Mouse (Mus musculus) kidney, adult 18-20 months (tissue): ENCODE data around the gene S100a4.
A peak's percentile ranks its signal among the peaks of the same experiment; 100 is the strongest.

Experiments
- DNase-seq: peaks from one replicate; pipeline ENCODE4 v3.0.0; 2021

Gene S100a4

GRCm38 (mm10) chr3:90600458-90601195, 2.9 kb upstream of the S100a4 start:
- DNase-seq: no peak

DNA sequence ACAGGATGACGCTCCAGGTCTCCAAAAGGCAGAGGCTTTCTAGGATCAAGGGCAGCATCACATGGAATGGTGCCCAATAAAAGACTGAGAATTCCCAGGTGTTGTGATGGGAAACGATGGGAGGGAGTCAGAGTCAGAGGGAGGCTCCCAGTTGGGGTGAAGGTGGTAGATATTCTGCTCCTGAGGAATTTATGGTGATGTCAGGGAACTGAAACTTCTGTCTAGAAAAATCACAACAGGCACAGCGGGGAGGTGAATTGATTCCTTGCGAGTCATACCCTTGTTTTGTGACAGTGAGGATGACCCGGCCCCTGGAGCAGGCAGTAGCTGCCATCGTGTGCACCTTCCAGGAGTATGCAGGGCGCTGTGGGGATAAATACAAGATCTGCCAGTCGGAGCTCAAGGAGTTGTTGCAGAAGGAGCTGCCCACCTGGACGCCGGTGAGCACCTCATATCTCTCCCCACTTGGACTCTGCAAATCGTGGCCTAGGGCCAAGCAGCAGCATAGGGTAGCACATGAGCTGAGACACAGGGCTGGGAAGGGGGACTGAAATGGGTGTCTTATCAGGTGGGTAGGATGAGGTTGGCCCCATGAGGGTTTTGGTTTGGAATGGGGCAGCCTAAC, 2.0 kb upstream of the S100a4 start, which contains the start of gene Gm42674:
Gene Gm42674 (plus strand): TSS at position 419 of the 625 bp plus-strand sequence.
- DNase-seq: no peak

DNA sequence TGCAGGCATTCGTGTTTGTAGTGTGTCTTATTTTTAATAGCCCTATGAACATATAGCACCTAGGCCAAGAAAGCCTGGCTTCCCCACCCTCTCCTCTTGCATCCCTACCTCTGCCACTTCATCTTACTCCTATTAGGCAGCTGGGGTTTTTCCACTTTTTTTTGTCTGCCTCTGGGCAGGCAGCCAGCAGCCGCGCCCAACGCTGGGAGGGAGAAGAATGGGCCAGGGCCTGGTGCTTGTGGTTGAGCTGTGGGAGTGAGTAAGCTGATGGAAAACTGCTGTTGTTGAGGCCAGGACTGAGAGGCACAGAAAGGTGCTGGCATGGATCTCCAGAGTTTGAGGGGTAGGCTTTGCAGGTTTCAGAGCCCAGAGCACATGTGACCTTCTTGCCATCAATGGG, 845 bp downstream of the S100a4 start:
- DNase-seq: peak; percentile 62

- DNase-seq: no peak
These were observed 1.5 kb downstream of the S100a4 start for GRCm38 (mm10) chr3:90605049-90605448.

GRCm38 (mm10) chr3:90605736-90606135, 2.2 kb downstream of the S100a4 start:
- DNase-seq: no peak

GRCm38 (mm10) chr3:90606185-90606584, 2.6 kb downstream of the S100a4 start:
- no peak for DNase-seq

GRCm38 (mm10) chr3:90607361-90607760, 3.8 kb downstream of the S100a4 start:
- no peak for DNase-seq

- DNase-seq: no peak
These were observed 4.7 kb downstream of the S100a4 start, which contains the start of gene S100a5 for GRCm38 (mm10) chr3:90608223-90608622. Gene S100a5 (plus strand): TSS chr3:90608523.

GRCm38 (mm10) chr3:90609102-90609501, 5.5 kb downstream of the S100a4 start:
- DNase-seq: no peak

DNA sequence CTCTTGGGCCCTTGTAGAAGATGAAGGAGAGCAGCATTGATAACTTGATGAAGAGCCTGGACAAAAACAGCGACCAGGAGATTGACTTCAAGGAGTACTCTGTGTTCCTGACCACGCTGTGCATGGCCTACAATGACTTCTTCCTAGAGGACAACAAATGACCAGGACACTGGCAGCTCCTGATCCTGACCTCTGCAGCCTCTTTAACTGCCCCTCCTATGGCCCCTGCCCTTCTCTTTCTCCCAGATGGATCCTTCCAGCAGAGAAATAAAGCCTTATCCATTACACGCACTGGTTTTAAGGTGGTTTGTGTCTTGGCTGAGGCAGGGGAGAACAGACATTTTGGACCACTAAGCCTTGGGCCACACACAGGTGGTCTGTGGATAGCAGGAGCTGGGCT, 7.9 kb downstream of the S100a4 start:
- no peak for DNase-seq

DNA sequence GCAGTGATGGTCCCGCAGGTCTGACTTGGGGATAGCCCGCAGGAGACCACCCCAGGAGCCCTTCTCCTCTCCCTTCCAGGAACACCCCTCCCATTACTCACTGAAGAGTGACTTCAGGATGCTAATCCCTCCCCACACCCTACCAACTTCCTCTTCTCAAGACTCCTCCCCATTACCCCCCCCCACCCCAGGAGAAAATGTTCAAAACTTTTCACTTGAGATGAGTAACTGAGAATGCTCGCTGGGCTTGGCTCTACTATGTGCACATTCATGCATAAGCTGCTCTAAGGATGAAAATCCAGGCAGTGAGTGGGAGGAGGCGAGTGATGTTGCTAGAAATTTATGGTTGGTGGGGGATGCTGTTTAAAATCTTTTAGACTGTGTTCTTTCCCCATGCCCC, 8.5 kb downstream of the S100a4 start:
- no peak for DNase-seq

GRCm38 (mm10) chr3:90612728-90613291, 9.2 kb downstream of the S100a4 start, which contains the start of gene S100a6:
Gene S100a6 (plus strand): TSS chr3:90612882.
- DNase-seq: peak; percentile 53

DNA sequence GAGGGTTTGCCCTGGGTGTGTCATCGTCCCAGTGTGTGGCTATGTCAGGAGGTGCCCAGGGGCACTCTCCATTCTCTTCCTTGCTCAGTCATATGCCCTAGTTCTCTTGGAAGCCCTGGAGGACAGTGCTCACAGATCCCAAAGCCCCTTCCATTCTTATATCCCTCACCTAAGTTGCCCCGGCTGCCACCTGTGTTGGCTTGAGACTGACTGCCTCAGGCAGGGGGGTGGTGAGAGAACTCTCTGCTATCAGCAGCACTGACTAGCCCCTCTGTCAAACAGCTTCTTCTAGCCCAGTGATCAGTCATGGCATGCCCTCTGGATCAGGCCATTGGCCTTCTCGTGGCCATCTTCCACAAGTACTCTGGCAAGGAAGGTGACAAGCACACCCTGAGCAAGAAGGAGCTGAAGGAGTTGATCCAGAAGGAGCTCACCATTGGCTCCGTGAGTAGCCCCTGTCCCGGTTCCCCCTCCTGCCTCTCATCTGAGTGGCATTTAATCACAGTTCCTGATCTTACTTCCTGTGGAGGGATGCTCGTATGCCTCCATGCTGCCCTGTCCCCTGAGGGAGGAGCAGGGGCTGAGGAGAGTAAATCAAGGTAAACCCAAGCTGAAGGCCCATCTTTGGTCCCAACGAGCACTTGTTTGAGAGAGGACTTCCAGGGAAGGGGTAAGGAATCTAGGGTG, 10.0 kb downstream of the S100a4 start:
- no peak for DNase-seq

DNA sequence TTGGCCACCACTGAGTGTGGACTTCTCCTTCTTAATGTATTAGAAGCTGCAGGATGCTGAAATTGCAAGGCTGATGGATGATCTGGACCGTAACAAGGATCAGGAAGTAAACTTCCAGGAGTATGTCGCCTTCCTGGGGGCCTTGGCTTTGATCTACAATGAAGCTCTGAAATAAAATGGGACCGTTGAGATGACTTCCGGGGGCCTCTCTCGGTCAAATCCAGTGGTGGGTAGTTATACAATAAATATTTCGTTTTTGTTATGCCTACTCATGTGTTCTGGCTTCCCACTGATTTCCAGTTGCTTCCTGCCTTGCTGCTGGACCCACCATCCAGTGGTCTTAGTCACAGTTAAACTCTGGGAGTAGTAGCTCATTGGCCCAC, 10.6 kb downstream of the S100a4 start:
- no peak for DNase-seq

DNA sequence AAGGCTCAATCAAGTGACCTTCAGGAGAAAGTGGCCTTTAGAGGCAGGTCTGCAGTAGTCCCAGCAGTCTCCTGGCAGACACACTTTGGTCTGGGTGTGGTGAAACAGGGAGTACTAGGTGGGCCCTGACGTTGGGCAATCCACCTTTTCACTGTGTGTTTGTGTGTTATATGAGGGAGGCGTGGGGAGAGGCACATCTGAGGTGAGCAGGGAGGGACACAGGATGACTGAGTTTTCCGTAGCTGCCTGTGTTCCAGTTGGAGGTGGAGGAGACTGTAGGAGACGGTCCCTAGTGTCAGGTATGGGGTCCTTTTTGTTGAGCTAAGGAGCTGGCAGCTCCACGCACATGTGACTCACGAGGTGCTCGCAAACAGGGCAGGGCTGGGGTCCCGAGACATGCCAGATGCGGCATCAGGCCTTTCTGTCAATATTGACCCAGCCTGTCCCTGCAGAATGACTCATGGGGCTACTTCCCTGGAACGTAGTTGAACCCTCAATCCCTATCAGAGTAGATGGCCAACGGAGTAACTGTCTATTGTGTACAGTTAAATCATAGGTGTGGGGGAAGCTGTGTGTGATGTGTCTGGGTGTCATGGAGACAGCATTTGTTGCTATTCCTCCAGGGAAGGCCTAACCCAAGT, 11.2 kb downstream of the S100a4 start:
- no peak for DNase-seq

- peak; percentile 72 for DNase-seq
These were observed 11.8 kb downstream of the S100a4 start for GRCm38 (mm10) chr3:90615415-90615814.

- no peak for DNase-seq
These were observed 12.3 kb downstream of the S100a4 start for GRCm38 (mm10) chr3:90615911-90616310.

GRCm38 (mm10) chr3:90617586-90617985, 14.0 kb downstream of the S100a4 start:
- no peak for DNase-seq

DNA sequence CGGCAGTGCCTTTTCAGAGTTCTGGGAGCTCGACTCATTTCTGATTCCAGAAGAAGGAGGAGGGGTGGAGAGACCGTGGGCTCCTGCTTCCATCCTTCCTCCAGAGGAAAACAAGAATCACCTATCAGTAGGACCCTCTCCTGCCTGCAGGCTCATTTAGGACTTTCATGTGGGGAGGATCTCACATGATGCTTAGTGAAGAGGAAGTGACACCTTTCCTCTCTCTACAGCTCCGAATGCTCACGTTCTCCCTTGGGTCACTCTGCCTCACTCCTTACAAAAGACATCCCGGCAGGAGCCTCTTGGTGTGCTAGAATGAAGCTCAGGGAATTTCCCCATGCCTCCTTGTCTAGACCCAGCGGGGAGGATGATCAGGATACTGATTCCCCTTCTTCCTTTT, 18.0 kb downstream of the S100a4 start:
- DNase-seq: no peak

DNA sequence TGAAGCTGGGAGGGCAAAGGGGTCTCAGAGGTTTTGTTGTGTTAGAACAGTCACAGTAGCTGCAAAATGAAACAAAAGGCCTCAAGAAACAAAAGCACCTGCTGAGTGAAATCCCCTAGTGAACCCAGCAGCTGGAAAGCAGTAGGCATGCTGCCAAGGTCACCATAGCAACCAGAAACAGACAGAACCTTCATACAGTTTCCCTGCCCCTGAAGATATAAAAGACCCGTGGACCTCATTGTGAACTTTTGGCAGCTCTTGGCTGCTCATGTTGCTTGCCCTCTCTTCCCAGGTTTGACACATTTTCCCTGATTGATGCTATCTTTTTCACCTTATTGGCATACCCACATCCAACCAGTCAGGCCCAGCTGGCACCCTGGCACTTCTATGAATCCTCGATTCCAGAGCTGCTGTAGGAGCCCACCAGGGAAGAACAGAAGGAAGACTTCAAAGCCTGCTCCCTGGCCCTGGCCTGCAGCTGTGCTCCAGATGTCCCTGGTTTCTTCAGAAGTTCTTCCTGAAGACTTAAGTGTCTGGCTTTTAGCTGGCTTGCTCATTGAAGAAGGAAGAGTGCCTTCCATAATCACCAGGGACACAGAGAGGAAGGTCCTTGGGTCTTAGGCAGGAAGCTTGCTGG, 20.0 kb downstream of the S100a4 start:
- peak; percentile 35 for DNase-seq

- no peak for DNase-seq
These were observed 21.9 kb downstream of the S100a4 start for GRCm38 (mm10) chr3:90625496-90625895.

GRCm38 (mm10) chr3:90626266-90627021, 22.9 kb downstream of the S100a4 start:
- DNase-seq: no peak
